Mouse (Mus musculus) heart, embryonic 15.5 days (tissue): Measurements from ENCODE around the gene Tmem206. TPM values are rescaled to one million over a fixed set of nuclear protein-coding genes. Genes with fewer than 3 reads are reported as not detected.

ENCODE experiments used
- ATAC-seq: fragments of 200-750 bp; cut with Nextera tagmentation; replicated peaks from 2 replicates; pipeline ENCODE4 v1.8.0; 2017; ENCODE audit warnings: low read depth, moderate TSS enrichment; ENCODE audit not compliant: insufficient number of reproducible peaks, insufficient read depth, low FRiP score
- H3K27ac ChIP-seq: fragments of 300-500 bp; sonication (generic); 2 replicates; pipeline ENCODE4 v1.5.1; 2015; ENCODE audit warnings: mild to moderate bottlenecking, inconsistent platforms
- H3K27me3 ChIP-seq: fragments of 300-500 bp; sonication (generic); 2 replicates; pipeline ENCODE4 v1.6.1; 2015; ENCODE audit warnings: inconsistent platforms
- H3K36me3 ChIP-seq: fragments of 300-500 bp; sonication (generic); 2 replicates; pipeline ENCODE4 v1.6.1; 2015; ENCODE audit warnings: mild to moderate bottlenecking, inconsistent platforms
- H3K4me1 ChIP-seq: fragments of 300-500 bp; sonication (generic); replicated peaks from 2 replicates; pipeline ENCODE4 v1.6.1; 2015; ENCODE audit warnings: inconsistent platforms
- H3K4me2 ChIP-seq: fragments of 300-500 bp; sonication (generic); 2 replicates; pipeline ENCODE4 v1.6.1; 2015; ENCODE audit warnings: inconsistent platforms, mild to moderate bottlenecking, moderate library complexity
- H3K4me3 ChIP-seq: fragments of 300-500 bp; sonication (generic); 2 replicates; pipeline ENCODE4 v1.5.1; 2015; ENCODE audit warnings: mild to moderate bottlenecking, inconsistent platforms
- H3K9ac ChIP-seq: fragments of 300-500 bp; sonication (generic); 2 replicates; pipeline ENCODE4 v1.6.1; 2015; ENCODE audit warnings: mild to moderate bottlenecking, inconsistent platforms
- H3K9me3 ChIP-seq: fragments of 300-500 bp; sonication (generic); replicated peaks from 2 replicates; pipeline ENCODE4 v1.6.1; 2016; ENCODE audit warnings: inconsistent platforms
- WGBS: fragments of 180-500 bp; shearing (Covaris S2); methylation state at CpG from one replicate; pipeline ENCODE4 v1.1.7; 2015; ENCODE audit warnings: mixed read lengths; 5-methylcytosine and 5-hydroxymethylcytosine counted together
- polyA plus RNA-seq: library from polyadenylated mRNA; unstranded; fragments of >200 nt; fragmentation: Nextera tagmentation; extraction: Ambion mirVana; gene quantifications from 2 replicates; pipeline ENCODE4 v1.2.1, GENCODE M21; 2015

Gene Tmem206
- polyA plus RNA-seq, 1 experiment from 2014 or later = 14.3 TPM

DNA sequence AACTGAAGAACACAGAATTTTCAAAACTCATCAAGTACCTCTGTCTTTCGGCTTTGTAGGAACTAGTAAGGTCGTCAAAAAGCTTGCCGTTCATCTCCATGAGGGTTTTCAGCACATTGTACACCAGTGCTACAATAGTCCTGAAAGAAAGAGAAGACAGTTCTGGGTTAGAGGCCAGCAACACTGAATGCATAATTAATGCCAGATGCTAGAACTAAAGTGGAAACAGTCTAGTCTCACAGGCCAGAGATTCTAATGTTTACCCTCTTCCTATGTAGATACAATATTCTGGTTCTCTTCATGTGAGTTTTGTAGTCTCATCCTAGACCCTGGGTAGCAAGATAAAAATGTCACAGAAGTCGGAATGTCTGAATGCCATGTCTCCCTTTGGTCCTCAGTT is 28.1 kb downstream of the Tmem206 start:
- H3K4me2 ChIP-seq = no peak overlapping the region
- no peak for ATAC-seq
- H3K9me3 ChIP-seq = no peaks in the 10 kb centered on the region
- H3K36me3 ChIP-seq = peaks cover 46% of the 10 kb centered on the region
- no peak overlapping the region for H3K27ac ChIP-seq
- 83% methylated on average over 4 of the region's 4 CpGs for WGBS
- H3K9ac ChIP-seq = no peak overlapping the region
- peaks cover 10% of the 10 kb centered on the region for H3K4me1 ChIP-seq
- H3K4me3 ChIP-seq = no peak overlapping the region
- H3K27me3 ChIP-seq = no peaks in the 10 kb centered on the region

DNA sequence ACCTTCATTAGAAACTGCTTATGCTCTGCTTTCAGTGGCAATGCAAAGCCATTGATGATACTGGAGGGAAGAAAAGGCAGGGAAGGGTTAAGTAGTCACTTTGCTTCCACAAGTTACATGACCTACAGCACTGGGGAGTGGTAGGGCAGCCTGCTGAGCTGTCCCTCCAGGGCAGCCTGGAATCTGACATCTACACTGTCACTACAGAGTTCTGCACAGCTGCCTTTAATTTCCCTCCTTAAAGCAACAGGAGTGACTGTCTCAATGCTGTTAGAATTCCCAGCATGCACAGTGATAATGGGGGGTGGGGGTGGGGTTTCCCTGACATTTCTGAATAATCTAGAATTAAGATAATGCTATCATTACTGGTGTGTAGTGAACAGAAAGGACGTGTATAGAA is 31.2 kb downstream of the Tmem206 start:
- H3K36me3 ChIP-seq = peaks cover 52% of the 10 kb centered on the region
- H3K4me1 ChIP-seq = no peaks in the 10 kb centered on the region
- ATAC-seq = no peak
- 40% methylated on average over 1 of the region's 1 CpGs for WGBS
- no peaks in the 10 kb centered on the region for H3K9me3 ChIP-seq
- H3K27me3 ChIP-seq = no peaks in the 10 kb centered on the region
- H3K4me3 ChIP-seq = no peak overlapping the region
- H3K9ac ChIP-seq = no peak overlapping the region
- H3K27ac ChIP-seq = no peak overlapping the region
- no peak overlapping the region for H3K4me2 ChIP-seq

- Histone ChIP-seq H3K27ac (no peak overlapping the region), H3K4me2 (no peak overlapping the region), H3K9ac (no peak overlapping the region), H3K9me3 (no peaks in the 10 kb centered on the region), H3K36me3 (peaks cover 41% of the 10 kb centered on the region), H3K27me3 (no peaks in the 10 kb centered on the region), H3K4me3 (no peak overlapping the region), H3K4me1 (no peaks in the 10 kb centered on the region)
- 76% methylated on average over 7 of the region's 7 CpGs for WGBS
- ATAC-seq = no peak
Measured at GRCm38 (mm10) chr1:191359478-191359877, 33.8 kb downstream of the Tmem206 start.

GRCm38 (mm10) chr1:191362412-191362811 is 36.7 kb downstream of the Tmem206 start:
- Histone ChIP-seq H3K27me3 (no peaks in the 10 kb centered on the region), H3K36me3 (peaks cover 31% of the 10 kb centered on the region), H3K4me2 (no peak overlapping the region), H3K4me3 (no peak overlapping the region), H3K4me1 (no peaks in the 10 kb centered on the region), H3K27ac (no peak overlapping the region), H3K9me3 (no peaks in the 10 kb centered on the region), H3K9ac (no peak overlapping the region)
- 75% methylated on average over 6 of the region's 6 CpGs for WGBS
- ATAC-seq = no peak

GRCm38 (mm10) chr1:191364477-191364876 is 38.8 kb downstream of the Tmem206 start:
- no peak overlapping the region for H3K4me2 ChIP-seq

GRCm38 (mm10) chr1:191368193-191368592 is 42.5 kb downstream of the Tmem206 start:
- Histone ChIP-seq H3K36me3 (peaks cover 22% of the 10 kb centered on the region), H3K4me1 (peaks cover 9% of the 10 kb centered on the region), H3K9me3 (no peaks in the 10 kb centered on the region), H3K4me2 (no peak overlapping the region), H3K9ac (no peak overlapping the region), H3K4me3 (no peak overlapping the region), H3K27me3 (no peaks in the 10 kb centered on the region), H3K27ac (no peak overlapping the region)
- no peak for ATAC-seq
- WGBS = 75% methylated on average over 4 of the region's 4 CpGs

More at GRCm38 (mm10) chr1:191364477-191364876, 38.8 kb downstream of the Tmem206 start:
- Histone ChIP-seq H3K4me1 (no peaks in the 10 kb centered on the region), H3K27me3 (no peaks in the 10 kb centered on the region), H3K27ac (no peak overlapping the region), H3K36me3 (peaks cover 26% of the 10 kb centered on the region), H3K9me3 (no peaks in the 10 kb centered on the region), H3K9ac (no peak overlapping the region), H3K4me3 (no peak overlapping the region)
- ATAC-seq = no peak
- WGBS = 73% methylated on average over 4 of the region's 4 CpGs

GRCm38 (mm10) chr1:191369140-191369539 is 43.4 kb downstream of the Tmem206 start:
- H3K27ac ChIP-seq = no peak overlapping the region
- no peak for ATAC-seq
- H3K9me3 ChIP-seq = no peaks in the 10 kb centered on the region
- H3K4me3 ChIP-seq = no peak overlapping the region
- H3K4me2 ChIP-seq = no peak overlapping the region
- no peaks in the 10 kb centered on the region for H3K27me3 ChIP-seq
- H3K36me3 ChIP-seq = peaks cover 22% of the 10 kb centered on the region
- no peak overlapping the region for H3K9ac ChIP-seq
- H3K4me1 ChIP-seq = peaks cover 9% of the 10 kb centered on the region

- peaks cover 18% of the 10 kb centered on the region for H3K4me1 ChIP-seq
- peak overlapping the region; percentile 49; the same call in 1 of the 2 replicates for H3K27ac ChIP-seq
- no peak overlapping the region for H3K4me3 ChIP-seq
- H3K4me2 ChIP-seq = peak overlapping the region; percentile 30
- no peak for ATAC-seq
- WGBS = 54% methylated on average over 10 of the region's 10 CpGs
- H3K27me3 ChIP-seq = no peaks in the 10 kb centered on the region
- H3K36me3 ChIP-seq = peaks cover 8% of the 10 kb centered on the region
- H3K9ac ChIP-seq = no peak overlapping the region
- no peaks in the 10 kb centered on the region for H3K9me3 ChIP-seq
Measured at GRCm38 (mm10) chr1:191374993-191375643, 49.4 kb downstream of the Tmem206 start.

GRCm38 (mm10) chr1:191375644-191375998 is 49.9 kb downstream of the Tmem206 start:
- Histone ChIP-seq H3K27ac (peak overlapping the region; percentile 49), H3K4me3 (no peak overlapping the region), H3K4me2 (peak overlapping the region; percentile 30; the same call in 1 of the 2 replicates), H3K9me3 (no peaks in the 10 kb centered on the region), H3K9ac (no peak overlapping the region), H3K4me1 (peaks cover 18% of the 10 kb centered on the region), H3K27me3 (no peaks in the 10 kb centered on the region), H3K36me3 (peaks cover 7% of the 10 kb centered on the region)
- no peak for ATAC-seq
- WGBS = 32% methylated on average over 5 of the region's 5 CpGs

- Histone ChIP-seq H3K27ac (no peak overlapping the region), H3K9me3 (no peaks in the 10 kb centered on the region), H3K27me3 (no peaks in the 10 kb centered on the region), H3K4me1 (peaks cover 21% of the 10 kb centered on the region), H3K4me2 (no peak overlapping the region), H3K9ac (no peak overlapping the region), H3K36me3 (no peaks in the 10 kb centered on the region), H3K4me3 (no peak overlapping the region)
- 88% methylated on average over 2 of the region's 2 CpGs for WGBS
- ATAC-seq = no peak
Measured at GRCm38 (mm10) chr1:191378080-191378479, 52.4 kb downstream of the Tmem206 start.

GRCm38 (mm10) chr1:191380843-191381242 is 55.1 kb downstream of the Tmem206 start:
- H3K4me3 ChIP-seq = no peak overlapping the region
- 92% methylated on average over 3 of the region's 3 CpGs for WGBS
- H3K9ac ChIP-seq = no peak overlapping the region
- no peaks in the 10 kb centered on the region for H3K9me3 ChIP-seq
- no peaks in the 10 kb centered on the region for H3K27me3 ChIP-seq
- H3K36me3 ChIP-seq = no peaks in the 10 kb centered on the region
- H3K4me2 ChIP-seq = no peak overlapping the region
- H3K4me1 ChIP-seq = peaks cover 11% of the 10 kb centered on the region
- ATAC-seq = no peak
- no peak overlapping the region for H3K27ac ChIP-seq

DNA sequence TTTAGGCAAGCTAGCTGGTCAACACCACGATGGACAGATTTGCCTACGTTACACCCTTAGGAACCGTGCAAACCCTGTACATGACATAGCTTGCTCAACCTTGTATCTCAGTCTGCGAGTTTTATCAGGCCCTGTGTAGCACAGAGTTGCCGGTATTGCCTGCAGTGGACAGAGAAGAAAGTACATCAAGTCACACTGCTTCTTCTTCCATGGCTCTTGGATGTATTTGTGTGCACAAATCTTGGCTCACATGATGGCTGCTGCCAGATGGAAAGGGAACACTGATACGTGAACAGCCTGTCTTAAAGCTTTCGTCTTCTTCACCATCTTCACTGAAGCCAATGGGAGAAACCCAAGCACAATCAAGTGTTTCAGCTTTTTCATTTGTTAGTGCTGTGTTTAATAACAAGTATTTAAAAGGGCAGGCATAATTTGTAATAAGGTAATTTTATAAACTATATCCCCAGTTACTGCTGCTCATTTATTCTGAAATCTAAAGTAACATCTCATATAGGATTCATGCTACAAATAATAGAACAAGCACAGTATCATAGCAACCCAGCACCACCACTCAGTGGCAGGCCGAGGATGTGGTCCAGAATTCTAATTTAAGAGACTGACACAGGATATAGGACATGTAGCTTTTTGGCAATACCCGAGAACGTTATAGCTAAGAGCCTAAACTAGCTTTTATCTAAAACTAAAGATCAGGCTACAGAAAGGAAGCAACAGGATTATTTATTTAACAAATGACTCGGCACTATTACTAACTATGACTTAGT is 56.4 kb downstream of the Tmem206 start:
- no peak for ATAC-seq
- Histone ChIP-seq H3K4me2 (no peak overlapping the region), H3K4me3 (no peak overlapping the region), H3K27me3 (no peaks in the 10 kb centered on the region), H3K9me3 (no peaks in the 10 kb centered on the region), H3K4me1 (peaks cover 11% of the 10 kb centered on the region), H3K36me3 (no peaks in the 10 kb centered on the region), H3K27ac (no peak overlapping the region), H3K9ac (no peak overlapping the region)
- WGBS = 63% methylated on average over 11 of the region's 11 CpGs
